Mouse (Mus musculus) myocyte (in vitro differentiated cells): ENCODE results near the gene Mepce.

ENCODE experiments used
- CEBPB ChIP-seq: IDR thresholded peaks from 2 replicates; pipeline ENCODE4 v1.6.1; 2011; ENCODE audit warnings: mild to moderate bottlenecking, moderate library complexity; ENCODE audit not compliant: poor library complexity, insufficient read depth, severe bottlenecking
- E2F4 ChIP-seq: IDR thresholded peaks from one replicate; pipeline ENCODE4 v1.6.1; 2011; ENCODE audit warnings: mild to moderate bottlenecking, control low read depth, moderate library complexity; ENCODE audit not compliant: insufficient read depth
- MAX ChIP-seq: IDR thresholded peaks from one replicate; pipeline ENCODE4 v1.6.1; 2011; ENCODE audit warnings: low read depth, mild to moderate bottlenecking, control low read depth
- MYOD1 ChIP-seq, 3 experiments: IDR thresholded peaks; one replicate each; pipeline ENCODE4 v1.6.1; 2011; ENCODE audit warnings: control low read depth in 2 of 3, low read depth in 2 of 3, mild to moderate bottlenecking in 2 of 3, moderate library complexity in 1 of 3; ENCODE audit not compliant: insufficient read length in 2 of 3, control insufficient read depth in 1 of 3
- MYOG ChIP-seq, 3 experiments: IDR thresholded peaks; one replicate each; pipeline ENCODE4 v1.6.1; 2011; ENCODE audit warnings: control low read depth in 2 of 3, low read depth in 2 of 3, mild to moderate bottlenecking in 2 of 3; ENCODE audit not compliant: insufficient read length in 2 of 3, control insufficient read depth in 1 of 3, insufficient read depth in 1 of 3
- POLR2A ChIP-seq: IDR thresholded peaks from one replicate; pipeline ENCODE4 v1.6.1; 2011; ENCODE audit warnings: low read depth, mild to moderate bottlenecking, control low read depth, moderate library complexity; ENCODE audit not compliant: insufficient read length
- POLR2AphosphoS2 ChIP-seq: IDR thresholded peaks from one replicate; pipeline ENCODE4 v1.6.1; 2011; ENCODE audit warnings: low read depth, control low read depth; ENCODE audit not compliant: insufficient read length
- REST ChIP-seq: IDR thresholded peaks from one replicate; pipeline ENCODE4 v1.6.1; 2011; ENCODE audit warnings: mild to moderate bottlenecking, control low read depth, moderate library complexity; ENCODE audit not compliant: insufficient read depth, insufficient read length
- SRF ChIP-seq: IDR thresholded peaks from one replicate; pipeline ENCODE4 v1.6.1; 2011; ENCODE audit warnings: low read depth; ENCODE audit not compliant: control insufficient read depth, insufficient read length
- TCF12 ChIP-seq: IDR thresholded peaks from one replicate; pipeline ENCODE4 v1.6.1; 2011; ENCODE audit warnings: mild to moderate bottlenecking, control low read depth; ENCODE audit not compliant: poor library complexity, insufficient read depth, severe bottlenecking
- TCF3 ChIP-seq: IDR thresholded peaks from one replicate; pipeline ENCODE4 v1.6.1; 2011; ENCODE audit warnings: low read depth, control low read depth; ENCODE audit not compliant: insufficient read length
- USF1 ChIP-seq: IDR thresholded peaks from one replicate; pipeline ENCODE4 v1.6.1; 2011; ENCODE audit warnings: low read depth, mild to moderate bottlenecking, control low read depth, moderate library complexity

DNA sequence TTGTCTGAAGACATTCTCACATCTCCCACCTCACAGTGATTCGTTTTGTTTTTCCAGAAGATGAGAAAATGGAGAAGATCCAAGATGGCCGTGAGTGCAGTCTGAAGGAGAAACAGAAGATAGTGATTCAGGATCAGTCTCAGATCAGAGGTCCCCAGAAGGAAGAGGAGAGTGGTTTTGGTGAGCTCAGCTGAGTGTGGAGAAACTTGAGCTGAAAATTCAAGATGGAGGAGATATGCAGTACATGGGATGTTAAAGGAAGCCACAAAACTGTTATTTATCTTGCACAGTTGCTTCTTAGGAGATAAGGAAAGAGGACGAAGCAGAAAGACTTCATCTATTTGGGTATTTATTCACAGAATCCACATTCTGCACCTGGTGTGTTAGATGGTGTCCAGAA lies 13.5 kb upstream of the Mepce start:
- TF ChIP-seq TCF12: no peak
- no peak for TF ChIP-seq POLR2A
- no peak for TF ChIP-seq CEBPB
- no peak for TF ChIP-seq REST
- TF ChIP-seq USF1: no peak
- TF ChIP-seq MYOD1 (IDR thresholded peaks at IDR 0.05; ENCODE audit: control insufficient read depth in 1 of 3, insufficient read length in 2 of 3, low read depth in 2 of 3): no peak
- TF ChIP-seq MYOG (IDR thresholded peaks at IDR 0.05; ENCODE audit: control insufficient read depth in 1 of 3, insufficient read depth in 1 of 3, insufficient read length in 2 of 3, low read depth in 2 of 3): no peak
- no peak for TF ChIP-seq MAX
- no peak for TF ChIP-seq POLR2AphosphoS2
- no peak for TF ChIP-seq E2F4
- no peak for TF ChIP-seq TCF3
- no peak for TF ChIP-seq SRF
